Mouse (Mus musculus) cerebellum, adult 2 months (tissue): ENCODE measurements around the gene Nppc.

Experiments
- CTCF ChIP-seq: fragments of 200-500 bp; IDR thresholded peaks from 2 replicates; pipeline ENCODE4 v1.5.1; 2011; ENCODE audit warnings: low read depth, mild to moderate bottlenecking, control low read depth, low read length, moderate library complexity, borderline replicate concordance; ENCODE audit not compliant: insufficient read depth
- POLR2A ChIP-seq: fragments of 200-500 bp; IDR thresholded peaks from 2 replicates; pipeline ENCODE4 v1.6.1; 2011; ENCODE audit warnings: low read length, control low read depth, borderline replicate concordance; ENCODE audit not compliant: insufficient read depth

- TF ChIP-seq POLR2A: no peak
- TF ChIP-seq CTCF: no peak
Measured at GRCm38 (mm10) chr1:86699346-86700136, 29.2 kb upstream of the Nppc start.
